Mouse (Mus musculus) heart, embryonic 15.5 days (tissue): Measurements from ENCODE around the gene Znrf2. TPM values are rescaled to one million over a fixed set of nuclear protein-coding genes. Genes with fewer than 3 reads are reported as not detected.
A peak's percentile ranks its signal among the peaks of the same experiment; 100 is the strongest.

Source experiments
- ATAC-seq: fragments of 200-750 bp; cut with Nextera tagmentation; replicated peaks from 2 replicates; pipeline ENCODE4 v1.8.0; 2017; ENCODE audit warnings: low read depth, moderate TSS enrichment; ENCODE audit not compliant: insufficient number of reproducible peaks, insufficient read depth, low FRiP score
- H3K27ac ChIP-seq: fragments of 300-500 bp; sonication (generic); 2 replicates; pipeline ENCODE4 v1.5.1; 2015; ENCODE audit warnings: mild to moderate bottlenecking, inconsistent platforms
- H3K27me3 ChIP-seq: fragments of 300-500 bp; sonication (generic); 2 replicates; pipeline ENCODE4 v1.6.1; 2015; ENCODE audit warnings: inconsistent platforms
- H3K36me3 ChIP-seq: fragments of 300-500 bp; sonication (generic); 2 replicates; pipeline ENCODE4 v1.6.1; 2015; ENCODE audit warnings: mild to moderate bottlenecking, inconsistent platforms
- H3K4me1 ChIP-seq: fragments of 300-500 bp; sonication (generic); replicated peaks from 2 replicates; pipeline ENCODE4 v1.6.1; 2015; ENCODE audit warnings: inconsistent platforms
- H3K4me2 ChIP-seq: fragments of 300-500 bp; sonication (generic); 2 replicates; pipeline ENCODE4 v1.6.1; 2015; ENCODE audit warnings: inconsistent platforms, mild to moderate bottlenecking, moderate library complexity
- H3K4me3 ChIP-seq: fragments of 300-500 bp; sonication (generic); 2 replicates; pipeline ENCODE4 v1.5.1; 2015; ENCODE audit warnings: mild to moderate bottlenecking, inconsistent platforms
- H3K9ac ChIP-seq: fragments of 300-500 bp; sonication (generic); 2 replicates; pipeline ENCODE4 v1.6.1; 2015; ENCODE audit warnings: mild to moderate bottlenecking, inconsistent platforms
- H3K9me3 ChIP-seq: fragments of 300-500 bp; sonication (generic); replicated peaks from 2 replicates; pipeline ENCODE4 v1.6.1; 2016; ENCODE audit warnings: inconsistent platforms
- WGBS: fragments of 180-500 bp; shearing (Covaris S2); methylation state at CpG from one replicate; pipeline ENCODE4 v1.1.7; 2015; ENCODE audit warnings: mixed read lengths; 5-methylcytosine and 5-hydroxymethylcytosine counted together
- polyA plus RNA-seq: library from polyadenylated mRNA; unstranded; fragments of >200 nt; fragmentation: Nextera tagmentation; extraction: Ambion mirVana; gene quantifications from 2 replicates; pipeline ENCODE4 v1.2.1, GENCODE M21; 2015

The Znrf2 gene
- polyA plus RNA-seq, 1 experiment from 2014 or later = 2.7 TPM

- peaks cover 12% of the 10 kb centered on the region for H3K4me1 ChIP-seq
- H3K4me2 ChIP-seq = no peak overlapping the region
- no peaks in the 10 kb centered on the region for H3K9me3 ChIP-seq
- peak; percentile 54; the same call in 1 of the 2 replicates for ATAC-seq
- H3K4me3 ChIP-seq = no peak overlapping the region
- H3K27me3 ChIP-seq = peaks cover 17% of the 10 kb centered on the region
- no peak overlapping the region; the same call in none of the 2 replicates for H3K27ac ChIP-seq
- WGBS = 46% methylated on average over 4 of the region's 4 CpGs
- H3K9ac ChIP-seq = no peak overlapping the region
- no peaks in the 10 kb centered on the region for H3K36me3 ChIP-seq
Observed at GRCm38 (mm10) chr6:54939631-54940030, 122.9 kb downstream of the Znrf2 start.

GRCm38 (mm10) chr6:54940126-54940525 is 123.4 kb downstream of the Znrf2 start:
- Histone ChIP-seq H3K4me1 (peaks cover 11% of the 10 kb centered on the region), H3K4me3 (no peak overlapping the region), H3K9ac (no peak overlapping the region), H3K27ac (no peak overlapping the region; the same call in 1 of the 2 replicates), H3K36me3 (no peaks in the 10 kb centered on the region), H3K27me3 (peaks cover 22% of the 10 kb centered on the region), H3K4me2 (no peak overlapping the region), H3K9me3 (no peaks in the 10 kb centered on the region)
- 73% methylated on average over 7 of the region's 7 CpGs for WGBS
- ATAC-seq = no peak

GRCm38 (mm10) chr6:54941149-54941548 is 124.4 kb downstream of the Znrf2 start:
- Histone ChIP-seq H3K9me3 (no peaks in the 10 kb centered on the region), H3K9ac (no peak overlapping the region), H3K4me2 (no peak overlapping the region), H3K27me3 (peaks cover 23% of the 10 kb centered on the region), H3K27ac (no peak overlapping the region), H3K4me3 (no peak overlapping the region), H3K4me1 (peaks cover 11% of the 10 kb centered on the region), H3K36me3 (no peaks in the 10 kb centered on the region)
- no peak for ATAC-seq
- WGBS = 88% methylated on average over 6 of the region's 6 CpGs

Other genes with a start within 250 kb of the Znrf2 start
- 4.9 and 5.1 TPM in 2 replicates for gene Plekha8, start 221.8 kb upstream of the Znrf2 start, polyA plus RNA-seq
- 22.2 and 26.4 TPM in 2 replicates for gene Fkbp14, start 219.6 kb upstream of the Znrf2 start, polyA plus RNA-seq
- gene Mturn, start 135.3 kb upstream of the Znrf2 start, polyA plus RNA-seq = 5.8 and 6.6 TPM in 2 replicates
- gene Nod1, start 155.7 kb downstream of the Znrf2 start, polyA plus RNA-seq = 4.3 and 6.7 TPM in 2 replicates
- gene Ggct, start 176.0 kb downstream of the Znrf2 start, polyA plus RNA-seq = 4.2 and 4.9 TPM in 2 replicates
- gene Gars, start 221.1 kb downstream of the Znrf2 start, polyA plus RNA-seq = 138 and 144 TPM in 2 replicates